Mouse (Mus musculus): ENCODE results near the gene Gm3072. TPM values are rescaled to one million over a fixed set of nuclear protein-coding genes. Genes with fewer than 3 reads are reported as not detected.

Gene Gm3072
- not detected for polyA plus RNA-seq (2014; fragmentation: Illumina TruSeq; extraction: RNeasy Lipid Tissue Mini Kit (QIAGEN cat#74804))

GRCm38 (mm10) chr14:41624512-41624911, at the start of gene Gm3072:
Gene Gm3072, minus strand, starts transcription at chr14:41624612.

GRCm38 (mm10) chr14:41646387-41646786, 22.0 kb upstream of the Gm3072 start, which contains the start of gene Gm3676:
Gene Gm3676, minus strand, starts transcription at chr14:41646487.

GRCm38 (mm10) chr14:41572911-41573310, 51.5 kb downstream of the Gm3072 start, which contains the start of gene 1700049E17Rik2:
Gene 1700049E17Rik2, plus strand, starts transcription at chr14:41573211.

Other genes with a start within 250 kb of the Gm3072 start
- not detected for gene Gm7945, start 238.2 kb downstream of the Gm3072 start, polyA plus RNA-seq (2014; fragmentation: Illumina TruSeq; extraction: RNeasy Lipid Tissue Mini Kit (QIAGEN cat#74804))
- not detected for gene Gm6482, start 216.3 kb downstream of the Gm3072 start, polyA plus RNA-seq (2014; fragmentation: Illumina TruSeq; extraction: RNeasy Lipid Tissue Mini Kit (QIAGEN cat#74804))
- gene Gm7954, start 171.1 kb downstream of the Gm3072 start, polyA plus RNA-seq (2014; fragmentation: Illumina TruSeq; extraction: RNeasy Lipid Tissue Mini Kit (QIAGEN cat#74804)) = not detected
- not detected for gene Gm3486, start 135.1 kb downstream of the Gm3072 start, polyA plus RNA-seq (2014; fragmentation: Illumina TruSeq; extraction: RNeasy Lipid Tissue Mini Kit (QIAGEN cat#74804))
- not detected for gene Gm7970, start 69.0 kb downstream of the Gm3072 start, polyA plus RNA-seq (2014; fragmentation: Illumina TruSeq; extraction: RNeasy Lipid Tissue Mini Kit (QIAGEN cat#74804))
- gene 1700049E17Rik2, start 51.4 kb downstream of the Gm3072 start, polyA plus RNA-seq (2014; fragmentation: Illumina TruSeq; extraction: RNeasy Lipid Tissue Mini Kit (QIAGEN cat#74804)) = not detected
- not detected for gene Gm3676, start 21.9 kb upstream of the Gm3072 start, polyA plus RNA-seq (2014; fragmentation: Illumina TruSeq; extraction: RNeasy Lipid Tissue Mini Kit (QIAGEN cat#74804))
- not detected for gene Gm8068, start 77.3 kb upstream of the Gm3072 start, polyA plus RNA-seq (2014; fragmentation: Illumina TruSeq; extraction: RNeasy Lipid Tissue Mini Kit (QIAGEN cat#74804))
- gene Gm7929, start 126.0 kb upstream of the Gm3072 start, polyA plus RNA-seq (2014; fragmentation: Illumina TruSeq; extraction: RNeasy Lipid Tissue Mini Kit (QIAGEN cat#74804)) = not detected
- not detected for gene Gm47189, start 147.8 kb upstream of the Gm3072 start, polyA plus RNA-seq (2014; fragmentation: Illumina TruSeq; extraction: RNeasy Lipid Tissue Mini Kit (QIAGEN cat#74804))

Data from ovary, adult 10 weeks (tissue).